Mouse (Mus musculus): ENCODE results near the gene Vat1.

GRCm38 (mm10) chr11:101431327-101431726 lies 34.7 kb downstream of the Vat1 start:
- TF ChIP-seq POLR2A (IDR thresholded peaks at IDR 0.05; ENCODE audit: insufficient read depth, low read depth, low read length) (no peak), CTCF (IDR thresholded peaks at IDR 0.05; ENCODE audit: insufficient read depth, low read depth, low read length) (no peak)

All from olfactory bulb, adult 2 months (tissue).